Mouse (Mus musculus) heart, adult 2 months (tissue): ENCODE data around the gene Smtn.

ENCODE experiments used
- CTCF ChIP-seq: fragments of 200-600 bp; IDR thresholded peaks from 2 replicates; pipeline ENCODE4 v1.8.1; 2022; ENCODE audit warnings: antibody characterized with exemption, mild to moderate bottlenecking, moderate library complexity
- EP300 ChIP-seq: fragments of 200-500 bp; IDR thresholded peaks from 2 replicates; pipeline ENCODE4 v1.6.1; 2011; ENCODE audit warnings: low read depth, low read length, control low read depth; ENCODE audit not compliant: insufficient read depth
- POLR2A ChIP-seq: fragments of 200-500 bp; IDR thresholded peaks from 2 replicates; pipeline ENCODE4 v1.6.1; 2011; ENCODE audit warnings: mild to moderate bottlenecking, low read depth, low read length, control low read depth; ENCODE audit not compliant: insufficient read depth

DNA sequence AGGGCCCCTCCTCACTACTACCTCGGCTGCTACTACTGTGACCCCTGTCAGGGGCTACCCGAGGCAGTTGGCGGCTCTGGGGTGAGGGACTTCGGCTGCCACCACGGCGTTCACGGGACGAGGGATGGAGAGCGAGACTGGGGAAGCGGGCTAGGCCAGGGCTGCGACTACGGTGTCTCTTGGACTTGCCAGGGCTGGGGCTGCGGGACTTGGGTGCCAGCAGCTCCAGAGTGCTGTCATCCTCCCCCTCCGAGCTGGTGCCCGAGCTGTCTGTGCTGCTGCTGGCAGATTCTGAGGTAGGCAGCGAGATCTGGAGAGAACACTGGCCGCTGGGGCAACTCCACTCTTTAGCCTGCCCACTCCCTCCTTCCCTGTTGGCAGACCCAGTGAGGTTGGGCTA lies 45.6 kb downstream of the Smtn start:
- TF ChIP-seq POLR2A (no peak), CTCF (no peak), EP300 (no peak)
